Mouse (Mus musculus) MEL (cell line): ENCODE measurements around the gene Slc47a1. TPM values are rescaled to one million over a fixed set of nuclear protein-coding genes. Genes with fewer than 3 reads are reported as not detected.

Source experiments
- DNase-seq: peaks from one replicate; pipeline ENCODE4 v3.0.0; 2011; ENCODE audit warnings: low read depth, low spot score
- H3K27ac ChIP-seq: 2 replicates; pipeline ENCODE4 v1.5.1; 2012; ENCODE audit warnings: low read depth, mild to moderate bottlenecking, control low read depth, low read length, moderate library complexity; ENCODE audit not compliant: control insufficient read depth
- H3K27me3 ChIP-seq, 2 experiments: fragments of 150-350 bp in 1 of 2; sonication (generic) in 1 of 2; 2 replicates each; pipeline ENCODE4 v1.6.1; 2012; ENCODE audit warnings: low read length in 2 of 2, mild to moderate bottlenecking in 2 of 2, improper control_type of control experiment in 1 of 2, moderate library complexity in 1 of 2; ENCODE audit not compliant: insufficient read depth in 2 of 2, control insufficient read depth in 1 of 2
- H3K36me3 ChIP-seq, 2 experiments: 2 replicates each; pipeline ENCODE4 v1.6.1; 2012 to 2014; ENCODE audit warnings: low read length in 2 of 2, improper control_type of control experiment in 1 of 2, inconsistent platforms in 1 of 2, mild to moderate bottlenecking in 1 of 2; ENCODE audit not compliant: insufficient read depth in 2 of 2, control insufficient read depth in 1 of 2
- H3K4me1 ChIP-seq, 2 experiments: fragments of 150-350 bp in 1 of 2; sonication (generic) in 1 of 2; 2 replicates each; pipeline ENCODE4 v1.6.1; 2012; ENCODE audit warnings: low read length in 2 of 2, improper control_type of control experiment in 1 of 2, mild to moderate bottlenecking in 1 of 2; ENCODE audit not compliant: insufficient read depth in 2 of 2, control insufficient read depth in 1 of 2
- H3K4me3 ChIP-seq, 2 experiments: fragments of 150-350 bp in 1 of 2; sonication (generic) in 1 of 2; 2 replicates each; pipeline ENCODE4 v1.5.1; 2012; ENCODE audit warnings: low read depth in 2 of 2, low read length in 2 of 2, mild to moderate bottlenecking in 2 of 2, moderate library complexity in 2 of 2, control low read depth in 1 of 2, improper control_type of control experiment in 1 of 2; ENCODE audit not compliant: control insufficient read depth in 1 of 2, insufficient read depth in 1 of 2
- H3K79me2 ChIP-seq: 2 replicates; pipeline ENCODE4 v1.6.1; 2012; ENCODE audit warnings: mild to moderate bottlenecking, low read length, moderate library complexity; ENCODE audit not compliant: control insufficient read depth, poor library complexity, insufficient read depth
- H3K9ac ChIP-seq: 2 replicates; pipeline ENCODE4 v1.6.1; 2012; ENCODE audit warnings: low read depth, mild to moderate bottlenecking, control low read depth, low read length, moderate library complexity; ENCODE audit not compliant: control insufficient read depth, poor library complexity, severe bottlenecking
- H3K9me3 ChIP-seq: fragments of 150-350 bp; sonication (generic); replicated peaks from 2 replicates; pipeline ENCODE4 v1.6.1; 2012; ENCODE audit warnings: mild to moderate bottlenecking, low read length, improper control_type of control experiment, moderate library complexity; ENCODE audit not compliant: insufficient read depth
- BHLHE40 ChIP-seq: IDR thresholded peaks from 2 replicates; pipeline ENCODE4 v1.6.1; 2012; ENCODE audit warnings: low read depth, mild to moderate bottlenecking, inconsistent platforms, low read length, improper control_type of control experiment, borderline replicate concordance
- CHD2 ChIP-seq: IDR thresholded peaks from 2 replicates; pipeline ENCODE4 v1.6.1; 2011; ENCODE audit warnings: low read length, improper control_type of control experiment
- CTCF ChIP-seq, 3 experiments: IDR thresholded peaks in 2 of 3; conservative IDR thresholded peaks in 1 of 3; 2 replicates each; pipeline ENCODE4 v1.5.1; 2011 to 2012; ENCODE audit warnings: low read length in 3 of 3, low read depth in 2 of 3, mild to moderate bottlenecking in 2 of 3, improper control_type of control experiment in 1 of 3, inconsistent platforms in 1 of 3, mixed read lengths in 1 of 3, moderate library complexity in 1 of 3; ENCODE audit not compliant: control insufficient read depth in 1 of 3, insufficient read depth in 1 of 3, poor library complexity in 1 of 3, severe bottlenecking in 1 of 3
- E2F4 ChIP-seq: IDR thresholded peaks from 2 replicates; pipeline ENCODE4 v1.6.1; 2011; ENCODE audit warnings: low read depth, low read length, improper control_type of control experiment, borderline replicate concordance
- ELF1 ChIP-seq: IDR thresholded peaks from 2 replicates; pipeline ENCODE4 v1.6.1; 2014; ENCODE audit warnings: low read depth, mild to moderate bottlenecking, inconsistent platforms, low read length, improper control_type of control experiment, moderate library complexity
- ETS1 ChIP-seq: IDR thresholded peaks from 2 replicates; pipeline ENCODE4 v1.6.1; 2012; ENCODE audit warnings: low read depth, mild to moderate bottlenecking, inconsistent platforms, low read length, improper control_type of control experiment, moderate library complexity
- HCFC1 ChIP-seq: IDR thresholded peaks from 2 replicates; pipeline ENCODE4 v1.6.1; 2012; ENCODE audit warnings: low read depth, mild to moderate bottlenecking, inconsistent platforms, low read length, improper control_type of control experiment, moderate library complexity
- JUND ChIP-seq: IDR thresholded peaks from 2 replicates; pipeline ENCODE4 v1.6.1; 2011; ENCODE audit warnings: low read depth, mild to moderate bottlenecking, improper control_type of control experiment, low read length
- MAX ChIP-seq: IDR thresholded peaks from 2 replicates; pipeline ENCODE4 v1.6.1; 2011; ENCODE audit warnings: low read length, improper control_type of control experiment
- MEF2A ChIP-seq: IDR thresholded peaks from 2 replicates; pipeline ENCODE4 v1.6.1; 2014; ENCODE audit warnings: low read depth, mild to moderate bottlenecking, inconsistent platforms, low read length, improper control_type of control experiment; ENCODE audit not compliant: poor library complexity, insufficient replicate concordance, severe bottlenecking; ENCODE audit errors: extremely low read depth
- MXI1 ChIP-seq: IDR thresholded peaks from 2 replicates; pipeline ENCODE4 v1.6.1; 2011; ENCODE audit warnings: mild to moderate bottlenecking, low read depth, low read length, improper control_type of control experiment
- MYB ChIP-seq: IDR thresholded peaks from 2 replicates; pipeline ENCODE4 v1.6.1; 2011; ENCODE audit warnings: mild to moderate bottlenecking, low read depth, low read length, improper control_type of control experiment
- NRF1 ChIP-seq: IDR thresholded peaks from 2 replicates; pipeline ENCODE4 v1.6.1; 2014; ENCODE audit warnings: low read depth, mild to moderate bottlenecking, inconsistent platforms, low read length, improper control_type of control experiment, moderate library complexity; ENCODE audit not compliant: poor library complexity, insufficient read depth, severe bottlenecking
- POLR2A ChIP-seq, 2 experiments: IDR thresholded peaks; 2 replicates each; pipeline ENCODE4 v1.6.1; 2011 to 2012; ENCODE audit warnings: low read length in 2 of 2, mild to moderate bottlenecking in 2 of 2, control low read depth in 1 of 2, improper control_type of control experiment in 1 of 2, low read depth in 1 of 2, moderate library complexity in 1 of 2; ENCODE audit not compliant: control insufficient read depth in 1 of 2, insufficient read depth in 1 of 2, poor library complexity in 1 of 2
- POLR2AphosphoS5 ChIP-seq: IDR thresholded peaks from 2 replicates; pipeline ENCODE4 v1.6.1; 2012; ENCODE audit warnings: low read depth, borderline replicate concordance, mild to moderate bottlenecking, inconsistent platforms, low read length, moderate library complexity, mixed read lengths
- RAD21 ChIP-seq: IDR thresholded peaks from 2 replicates; pipeline ENCODE4 v1.6.1; 2011; ENCODE audit warnings: mild to moderate bottlenecking, low read depth, low read length, improper control_type of control experiment
- RCOR1 ChIP-seq: IDR thresholded peaks from 2 replicates; pipeline ENCODE4 v1.6.1; 2012; ENCODE audit warnings: low read depth, mild to moderate bottlenecking, inconsistent platforms, low read length, improper control_type of control experiment
- SMC3 ChIP-seq: IDR thresholded peaks from 2 replicates; pipeline ENCODE4 v1.6.1; 2011; ENCODE audit warnings: low read depth, low read length, improper control_type of control experiment
- TAL1 ChIP-seq: IDR thresholded peaks from 2 replicates; pipeline ENCODE4 v1.6.1; 2012; ENCODE audit warnings: mild to moderate bottlenecking, inconsistent platforms, low read length, moderate library complexity, mixed read lengths
- TBP ChIP-seq: IDR thresholded peaks from 2 replicates; pipeline ENCODE4 v1.8.0; 2011; ENCODE audit warnings: low read depth, low read length, improper control_type of control experiment
- TCF12 ChIP-seq: IDR thresholded peaks from 2 replicates; pipeline ENCODE4 v1.6.1; 2014; ENCODE audit warnings: low read depth, mild to moderate bottlenecking, inconsistent platforms, low read length, improper control_type of control experiment, moderate library complexity
- UBTF ChIP-seq: IDR thresholded peaks from 2 replicates; pipeline ENCODE4 v1.6.1; 2012; ENCODE audit warnings: low read depth, mild to moderate bottlenecking, inconsistent platforms, low read length, improper control_type of control experiment, moderate library complexity, borderline replicate concordance; ENCODE audit not compliant: insufficient read depth
- USF2 ChIP-seq, 2 experiments: IDR thresholded peaks; 2 replicates each; pipeline ENCODE4 v1.6.1; 2011 to 2012; ENCODE audit warnings: improper control_type of control experiment in 2 of 2, low read length in 2 of 2, borderline replicate concordance in 1 of 2, inconsistent platforms in 1 of 2, low read depth in 1 of 2, mild to moderate bottlenecking in 1 of 2; ENCODE audit not compliant: insufficient read depth in 1 of 2
- ZMIZ1 ChIP-seq: IDR thresholded peaks from 2 replicates; pipeline ENCODE4 v1.6.1; 2012; ENCODE audit warnings: low read depth, mild to moderate bottlenecking, inconsistent platforms, low read length, improper control_type of control experiment, moderate library complexity
- polyA plus RNA-seq, 2 experiments: library from polyadenylated mRNA; stranded (reverse) in 1 of 2; unstranded in 1 of 2; fragments of >175 nt in 1 of 2; fragments of >200 nt in 1 of 2; gene quantifications; 2 replicates each; pipeline versions ENCODE4 v1.2.1 to v1.2.4; 2012; ENCODE audit warnings: low replicate concordance in 2 of 2, low read depth in 1 of 2; ENCODE audit not compliant: insufficient read length in 2 of 2, insufficient read depth in 1 of 2, missing spikeins in 1 of 2
- total RNA-seq: library from RNA; depleted of rRNA; stranded (reverse); fragments of 300-350 nt; gene quantifications from 2 replicates; pipeline ENCODE4 v1.2.3, GENCODE M21; 2012

The Slc47a1 gene
- total and polyA plus RNA-seq, 3 experiments, result 0.04 TPM; not detected in 2

DNA sequence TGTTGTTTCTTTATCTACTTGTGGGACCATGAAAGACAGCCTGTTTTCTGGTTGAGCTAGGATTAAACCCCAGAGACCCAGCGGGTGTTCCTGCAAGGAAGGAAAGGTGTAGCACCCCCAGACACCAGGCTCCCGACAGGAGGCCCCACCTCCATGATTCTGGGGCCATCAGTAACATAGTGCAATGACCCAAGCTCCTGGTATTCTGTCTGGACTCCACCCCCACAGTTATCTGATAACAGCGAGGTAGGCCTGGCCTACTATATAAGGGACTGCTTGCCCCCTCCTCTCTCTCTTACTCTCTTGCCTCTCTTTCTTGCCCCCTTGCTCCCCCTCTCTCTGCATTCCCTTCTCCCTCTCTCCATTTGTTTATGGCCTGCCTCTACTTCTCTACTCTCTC lies 77.9 kb downstream of the Slc47a1 start:
- Histone ChIP-seq H3K79me2 (no peaks in the 10 kb centered on the region), H3K4me1 (peaks cover 17 to 28% of the 10 kb centered on the region in 2 experiments; a peak in 3 of 4 replicates), H3K4me3 (no peak overlapping the region), H3K9me3 (no peaks in the 10 kb centered on the region), H3K27ac (no peak overlapping the region), H3K9ac (no peak overlapping the region), H3K27me3 (peaks cover 2 to 8% of the 10 kb centered on the region in 2 experiments; a peak in 3 of 4 replicates), H3K36me3 (peaks cover 0 to 11% of the 10 kb centered on the region in 2 experiments; a peak in 2 of 4 replicates)
- DNase-seq, result no peak
- TF ChIP-seq ZMIZ1, result no peak
- TF ChIP-seq USF2 (IDR thresholded peaks at IDR 0.05; ENCODE audit: borderline replicate concordance in 1 of 2, insufficient read depth in 1 of 2, low read depth in 1 of 2, low read length in 2 of 2), result no peak
- no peak for TF ChIP-seq ELF1
- TF ChIP-seq UBTF, result no peak
- TF ChIP-seq CHD2, result no peak
- TF ChIP-seq HCFC1, result no peak
- no peak for TF ChIP-seq MEF2A
- TF ChIP-seq TBP, result no peak
- no peak for TF ChIP-seq TAL1
- TF ChIP-seq CTCF (IDR thresholded peaks at IDR 0.05 in 2 of 3, conservative IDR thresholded peaks at IDR 0.05 in 1 of 3; ENCODE audit: control insufficient read depth in 1 of 3, insufficient read depth in 1 of 3, low read depth in 2 of 3, low read length in 3 of 3, poor library complexity in 1 of 3, severe bottlenecking in 1 of 3), result no peak

DNA sequence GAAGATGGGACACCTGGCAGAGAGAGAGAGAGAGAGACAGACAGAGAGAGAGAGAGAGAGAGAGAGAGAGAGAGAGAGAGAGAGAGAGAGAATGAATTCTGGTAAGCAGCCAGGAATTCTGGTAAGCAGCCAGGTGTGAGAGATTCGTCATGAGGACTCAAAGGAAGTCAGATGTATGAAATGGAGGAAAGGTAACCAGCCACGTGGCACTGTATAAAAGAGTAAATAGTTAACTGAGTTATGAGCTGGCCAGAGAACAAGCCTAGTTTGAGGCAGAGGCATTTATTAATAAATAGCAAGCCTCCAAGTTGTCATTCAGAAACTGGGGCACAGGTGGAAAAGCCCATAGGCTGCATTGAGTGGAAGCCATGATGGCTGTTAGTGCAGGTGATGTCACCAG lies 80.2 kb downstream of the Slc47a1 start:
- no peak overlapping the region for H3K27ac ChIP-seq
- H3K4me3 ChIP-seq, result no peak overlapping the region
- H3K4me1 ChIP-seq, result peaks cover 17 to 24% of the 10 kb centered on the region in 2 experiments; a peak in 3 of 4 replicates
- no peak overlapping the region for H3K9ac ChIP-seq
- TF ChIP-seq MXI1 (no peak), RAD21 (no peak), JUND (no peak), POLR2AphosphoS5 (no peak), RCOR1 (no peak), E2F4 (no peak), TAL1 (no peak), NRF1 (no peak), USF2 (IDR thresholded peaks at IDR 0.05; ENCODE audit: borderline replicate concordance in 1 of 2, insufficient read depth in 1 of 2, low read depth in 1 of 2, low read length in 2 of 2) (no peak), ETS1 (no peak), MYB (no peak), TCF12 (no peak), BHLHE40 (no peak), POLR2A (IDR thresholded peaks at IDR 0.05; ENCODE audit: control insufficient read depth in 1 of 2, insufficient read depth in 1 of 2, low read depth in 1 of 2, low read length in 2 of 2, poor library complexity in 1 of 2) (no peak), ELF1 (no peak), SMC3 (no peak), MAX (no peak)
- peaks cover 0 to 11% of the 10 kb centered on the region in 2 experiments; a peak in 2 of 4 replicates for H3K36me3 ChIP-seq
- H3K79me2 ChIP-seq, result no peaks in the 10 kb centered on the region
- H3K9me3 ChIP-seq, result no peaks in the 10 kb centered on the region
- no peak for DNase-seq
- H3K27me3 ChIP-seq, result peaks cover 3 to 8% of the 10 kb centered on the region in 2 experiments; a peak in 3 of 4 replicates
